Mouse (Mus musculus): ENCODE results near the gene Kcnj15. TPM values are rescaled to one million over a fixed set of nuclear protein-coding genes. Genes with fewer than 3 reads are reported as not detected.

Gene Kcnj15
- total RNA-seq, 1 experiment = 0.04 TPM

GRCm38 (mm10) chr16:95267481-95268183 lies 10.3 kb downstream of the Kcnj15 start:
- H3K36me3 ChIP-seq (ENCODE audit: control insufficient read depth, insufficient read depth, low read length, poor library complexity, severe bottlenecking) = no peaks in the 10 kb centered on the region
- TF ChIP-seq CHD2 (IDR thresholded peaks at IDR 0.05; ENCODE audit: low read depth, low read length) = no peak
- TF ChIP-seq ZNF384 (IDR thresholded peaks at IDR 0.05; ENCODE audit: low read depth, low read length) = no peak
- no peak for TF ChIP-seq HCFC1 (IDR thresholded peaks at IDR 0.05; ENCODE audit: borderline replicate concordance, insufficient read depth, low read length)
- no peak for TF ChIP-seq MAFK (IDR thresholded peaks at IDR 0.05; ENCODE audit: insufficient read depth, low read depth, low read length)
- no peak for TF ChIP-seq ZC3H11A (IDR thresholded peaks at IDR 0.05; ENCODE audit: borderline replicate concordance, low read depth, low read length)
- no peak overlapping the region for H3K9ac ChIP-seq (ENCODE audit: insufficient read depth, low read depth, low read length, poor library complexity, severe bottlenecking)
- DNase-seq (ENCODE audit: low read depth, low spot score) = no peak
- no peak overlapping the region for H3K27ac ChIP-seq (ENCODE audit: insufficient read depth, low read depth, low read length, poor library complexity, severe bottlenecking)
- in situ Hi-C loops (cut with MboI; ENCODE audit: low sequenced_read_pairs in 2 of 2, unreplicated experiment in 2 of 2) = no loop called here
- no peaks in the 10 kb centered on the region for H3K4me1 ChIP-seq (ENCODE audit: control insufficient read depth in 2 of 2, insufficient read depth in 2 of 2, low read length in 2 of 2, poor library complexity in 1 of 2)
- no peaks in the 10 kb centered on the region for H3K9me3 ChIP-seq (ENCODE audit: control insufficient read depth, insufficient read depth, low read depth, low read length)
- no peak overlapping the region for H3K4me3 ChIP-seq (ENCODE audit: insufficient read depth in 1 of 2, low read depth in 1 of 2, low read length in 2 of 2, poor library complexity in 1 of 2, severe bottlenecking in 1 of 2)

- Histone ChIP-seq H3K4me3 (ENCODE audit: insufficient read depth in 1 of 2, low read depth in 1 of 2, low read length in 2 of 2, poor library complexity in 1 of 2, severe bottlenecking in 1 of 2) (no peak overlapping the region), H3K27ac (ENCODE audit: insufficient read depth, low read depth, low read length, poor library complexity, severe bottlenecking) (no peak overlapping the region), H3K4me1 (ENCODE audit: control insufficient read depth in 2 of 2, insufficient read depth in 2 of 2, low read length in 2 of 2, poor library complexity in 1 of 2) (no peaks in the 10 kb centered on the region), H3K36me3 (ENCODE audit: control insufficient read depth, insufficient read depth, low read length, poor library complexity, severe bottlenecking) (no peaks in the 10 kb centered on the region), H3K9me3 (ENCODE audit: control insufficient read depth, insufficient read depth, low read depth, low read length) (no peaks in the 10 kb centered on the region), H3K9ac (ENCODE audit: insufficient read depth, low read depth, low read length, poor library complexity, severe bottlenecking) (no peak overlapping the region)
- no peak for DNase-seq (ENCODE audit: low read depth, low spot score)
- no peak for TF ChIP-seq ZNF384 (IDR thresholded peaks at IDR 0.05; ENCODE audit: low read depth, low read length)
- TF ChIP-seq MAFK (IDR thresholded peaks at IDR 0.05; ENCODE audit: insufficient read depth, low read depth, low read length) = no peak
- no peak for TF ChIP-seq HCFC1 (IDR thresholded peaks at IDR 0.05; ENCODE audit: borderline replicate concordance, insufficient read depth, low read length)
- no peak for TF ChIP-seq ZC3H11A (IDR thresholded peaks at IDR 0.05; ENCODE audit: borderline replicate concordance, low read depth, low read length)
- TF ChIP-seq CHD2 (IDR thresholded peaks at IDR 0.05; ENCODE audit: low read depth, low read length) = no peak
- in situ Hi-C loops (cut with MboI; ENCODE audit: low sequenced_read_pairs in 2 of 2, unreplicated experiment in 2 of 2) = no loop called here
These were observed 12.3 kb downstream of the Kcnj15 start for GRCm38 (mm10) chr16:95269610-95270009.

GRCm38 (mm10) chr16:95273101-95273500 lies 15.7 kb downstream of the Kcnj15 start:
- DNase-seq (ENCODE audit: low read depth, low spot score) = no peak
- no peaks in the 10 kb centered on the region for H3K36me3 ChIP-seq (ENCODE audit: control insufficient read depth, insufficient read depth, low read length, poor library complexity, severe bottlenecking)
- in situ Hi-C loops (cut with MboI; ENCODE audit: low sequenced_read_pairs in 2 of 2, unreplicated experiment in 2 of 2) = no loop called here
- TF ChIP-seq HCFC1 (IDR thresholded peaks at IDR 0.05; ENCODE audit: borderline replicate concordance, insufficient read depth, low read length) = no peak
- no peak for TF ChIP-seq CHD2 (IDR thresholded peaks at IDR 0.05; ENCODE audit: low read depth, low read length)
- no peak for TF ChIP-seq ZNF384 (IDR thresholded peaks at IDR 0.05; ENCODE audit: low read depth, low read length)
- no peak for TF ChIP-seq ZC3H11A (IDR thresholded peaks at IDR 0.05; ENCODE audit: borderline replicate concordance, low read depth, low read length)
- TF ChIP-seq MAFK (IDR thresholded peaks at IDR 0.05; ENCODE audit: insufficient read depth, low read depth, low read length) = no peak
- no peaks in the 10 kb centered on the region for H3K4me1 ChIP-seq (ENCODE audit: control insufficient read depth in 2 of 2, insufficient read depth in 2 of 2, low read length in 2 of 2, poor library complexity in 1 of 2)
- no peak overlapping the region for H3K4me3 ChIP-seq (ENCODE audit: insufficient read depth in 1 of 2, low read depth in 1 of 2, low read length in 2 of 2, poor library complexity in 1 of 2, severe bottlenecking in 1 of 2)
- H3K27ac ChIP-seq (ENCODE audit: insufficient read depth, low read depth, low read length, poor library complexity, severe bottlenecking) = no peak overlapping the region
- no peak overlapping the region for H3K9ac ChIP-seq (ENCODE audit: insufficient read depth, low read depth, low read length, poor library complexity, severe bottlenecking)
- no peaks in the 10 kb centered on the region for H3K9me3 ChIP-seq (ENCODE audit: control insufficient read depth, insufficient read depth, low read depth, low read length)

GRCm38 (mm10) chr16:95275713-95276502 lies 18.6 kb downstream of the Kcnj15 start:
- no peak for TF ChIP-seq CHD2 (IDR thresholded peaks at IDR 0.05; ENCODE audit: low read depth, low read length)
- no peak for TF ChIP-seq MAFK (IDR thresholded peaks at IDR 0.05; ENCODE audit: insufficient read depth, low read depth, low read length)
- no peak for TF ChIP-seq HCFC1 (IDR thresholded peaks at IDR 0.05; ENCODE audit: borderline replicate concordance, insufficient read depth, low read length)
- TF ChIP-seq ZNF384 (IDR thresholded peaks at IDR 0.05; ENCODE audit: low read depth, low read length) = no peak
- TF ChIP-seq ZC3H11A (IDR thresholded peaks at IDR 0.05; ENCODE audit: borderline replicate concordance, low read depth, low read length) = no peak
- Histone ChIP-seq H3K4me1 (ENCODE audit: control insufficient read depth in 2 of 2, insufficient read depth in 2 of 2, low read length in 2 of 2, poor library complexity in 1 of 2) (no peaks in the 10 kb centered on the region), H3K9ac (ENCODE audit: insufficient read depth, low read depth, low read length, poor library complexity, severe bottlenecking) (no peak overlapping the region), H3K27ac (ENCODE audit: insufficient read depth, low read depth, low read length, poor library complexity, severe bottlenecking) (no peak overlapping the region), H3K4me3 (ENCODE audit: insufficient read depth in 1 of 2, low read depth in 1 of 2, low read length in 2 of 2, poor library complexity in 1 of 2, severe bottlenecking in 1 of 2) (no peak overlapping the region), H3K9me3 (ENCODE audit: control insufficient read depth, insufficient read depth, low read depth, low read length) (no peaks in the 10 kb centered on the region), H3K36me3 (ENCODE audit: control insufficient read depth, insufficient read depth, low read length, poor library complexity, severe bottlenecking) (no peaks in the 10 kb centered on the region)
- in situ Hi-C loops (cut with MboI; ENCODE audit: low sequenced_read_pairs in 2 of 2, unreplicated experiment in 2 of 2) = no loop called here
- no peak for DNase-seq (ENCODE audit: low read depth, low spot score)
